Mouse (Mus musculus): ENCODE measurements at regions not wholly inside any gene's neighbourhood (a gene's known extent, or its start where the extent isn't known, plus 50 kb on each side); places are given as distances from the start of the nearest gene placed in this dataset.
A peak's percentile ranks its signal among the peaks of the same experiment; 100 is the strongest.

- no peak for DNase-seq
Measured at GRCm38 (mm10) chr19:54757761-54758160, 369.3 kb downstream of the Gpam start.

- no peak for DNase-seq
Measured at GRCm38 (mm10) chr19:54756681-54757257, 370.3 kb downstream of the Gpam start.

- no peak for DNase-seq
Measured at GRCm38 (mm10) chr19:54755451-54755850, 371.6 kb downstream of the Gpam start.

- no peak for DNase-seq
Measured at GRCm38 (mm10) chr19:54733938-54734337, 393.1 kb downstream of the Gpam start.

GRCm38 (mm10) chr19:54731749-54732148, 395.3 kb downstream of the Gpam start:
- DNase-seq, result no peak

GRCm38 (mm10) chr19:54731315-54731714, 395.7 kb downstream of the Gpam start:
- DNase-seq, result no peak

GRCm38 (mm10) chr19:54730801-54731200, 396.2 kb downstream of the Gpam start:
- DNase-seq, result no peak

- no peak for DNase-seq
Measured at GRCm38 (mm10) chr19:54730296-54730695, 396.7 kb downstream of the Gpam start.

- DNase-seq, result peak; percentile 4
Measured at GRCm38 (mm10) chr19:54722091-54722490, 404.9 kb downstream of the Gpam start.

- no peak for DNase-seq
Measured at GRCm38 (mm10) chr19:54697411-54697810, 429.6 kb downstream of the Gpam start.

- DNase-seq, result no peak
Measured at GRCm38 (mm10) chr19:54693714-54694113, 433.3 kb downstream of the Gpam start.

GRCm38 (mm10) chr19:54693094-54693493, 433.9 kb downstream of the Gpam start:
- DNase-seq, result no peak

- no peak for DNase-seq
Measured at GRCm38 (mm10) chr19:54691861-54692260, 435.2 kb downstream of the Gpam start.

- DNase-seq, result no peak
Measured at GRCm38 (mm10) chr19:54688630-54689029, 438.4 kb downstream of the Gpam start.

GRCm38 (mm10) chr19:54685147-54685546, 441.9 kb downstream of the Gpam start:
- DNase-seq, result no peak

Data from kidney, adult 18-20 months (tissue).